Mouse (Mus musculus) heart, postnatal 25 days (tissue): ENCODE measurements around the gene Aldh3b2. TPM values are rescaled to one million over a fixed set of nuclear protein-coding genes. Genes with fewer than 3 reads are reported as not detected.

ENCODE experiments used
- total RNA-seq, 2 experiments: library from RNA; stranded (reverse); gene quantifications; 2 replicates each; pipeline ENCODE4 v1.2.3; 2021

Gene Aldh3b2
- total RNA-seq, 2 experiments from 2014 or later, result 0.14 to 0.23 TPM

Other genes starting within 250 kb of the Aldh3b2 start
- 10 to 100 TPM; 30.4 to 35.6 TPM for gene Kmt5b, start 204.9 kb upstream of the Aldh3b2 start, total RNA-seq
- gene Chka, start 120.6 kb upstream of the Aldh3b2 start, total RNA-seq, result 10 to 100 TPM in 1 of 2 experiments, 1 to 10 TPM in 1; 9.5 to 13.0 TPM
- 1 to 10 TPM; 8.9 to 9.8 TPM for gene Tcirg1, start 65.2 kb upstream of the Aldh3b2 start, total RNA-seq
- gene Ndufs8, start 59.6 kb upstream of the Aldh3b2 start, total RNA-seq, result 100 to 1,000 TPM; 538 TPM
- 1 to 10 TPM; 1.8 TPM for gene Aldh3b1, start 42.5 kb upstream of the Aldh3b2 start, total RNA-seq
- 10 to 100 TPM; 19.0 to 20.3 TPM for gene Unc93b1, start 37.1 kb upstream of the Aldh3b2 start, total RNA-seq
- gene Aldh3b3, start 13.7 kb upstream of the Aldh3b2 start, total RNA-seq, result 1 to 10 TPM in 1 of 2 experiments, under 1 TPM in 1; 0.60 to 1.1 TPM
- gene Acy3, start 14.2 kb downstream of the Aldh3b2 start, total RNA-seq, result 10 to 100 TPM; 20.3 to 21.5 TPM
- not detected for gene Tbx10, start 20.4 kb downstream of the Aldh3b2 start, total RNA-seq
- gene Nudt8, start 28.3 kb downstream of the Aldh3b2 start, total RNA-seq, result 100 to 1,000 TPM; 109 to 118 TPM
- gene Gm49405, start 28.3 kb downstream of the Aldh3b2 start, total RNA-seq, result 1 to 10 TPM; 2.0 to 2.2 TPM
- 100 to 1,000 TPM; 148 to 152 TPM for gene Doc2g, start 31.0 kb downstream of the Aldh3b2 start, total RNA-seq
- 1,000 to 10,000 TPM; 1,136 to 1,167 TPM for gene Ndufv1, start 40.5 kb downstream of the Aldh3b2 start, total RNA-seq
- 100 to 1,000 TPM; 321 to 327 TPM for gene Gstp1, start 65.7 kb downstream of the Aldh3b2 start, total RNA-seq
- gene Gstp2, start 73.7 kb downstream of the Aldh3b2 start, total RNA-seq, result 100 to 1,000 TPM in 1 of 2 experiments, 10 to 100 TPM in 1; 87.8 to 116 TPM
- gene Gstp3, start 87.2 kb downstream of the Aldh3b2 start, total RNA-seq, result not detected
- gene Cabp2, start 109.2 kb downstream of the Aldh3b2 start, total RNA-seq, result not detected
- gene Cdk2ap2, start 124.9 kb downstream of the Aldh3b2 start, total RNA-seq, result 10 to 100 TPM; 36.6 to 45.1 TPM
- gene Pitpnm1, start 127.7 kb downstream of the Aldh3b2 start, total RNA-seq, result 10 to 100 TPM; 20.8 to 22.1 TPM
- gene Aip, start 153.5 kb downstream of the Aldh3b2 start, total RNA-seq, result 10 to 100 TPM; 54.2 to 56.8 TPM
- gene Gpr152, start 167.5 kb downstream of the Aldh3b2 start, total RNA-seq, result not detected
- gene Cabp4, start 171.7 kb downstream of the Aldh3b2 start, total RNA-seq, result under 1 TPM in 1 of 2 experiments, not detected in 1; 0.31 TPM
- 10 to 100 TPM; 53.4 to 57.6 TPM for gene Coro1b, start 176.3 kb downstream of the Aldh3b2 start, total RNA-seq
- gene Ptprcap, start 181.3 kb downstream of the Aldh3b2 start, total RNA-seq, result 1 to 10 TPM in 1 of 2 experiments, under 1 TPM in 1; 0.94 to 1.5 TPM
- gene Rps6kb2, start 191.0 kb downstream of the Aldh3b2 start, total RNA-seq, result 10 to 100 TPM; 16.5 to 16.8 TPM
- 10 to 100 TPM; 33.5 to 34.1 TPM for gene Carns1, start 203.2 kb downstream of the Aldh3b2 start, total RNA-seq
- 1 to 10 TPM; 9.2 to 9.3 TPM for gene Tbc1d10c, start 219.0 kb downstream of the Aldh3b2 start, total RNA-seq
- gene Ppp1ca, start 219.7 kb downstream of the Aldh3b2 start, total RNA-seq, result 100 to 1,000 TPM; 337 TPM
- 1 to 10 TPM; 5.3 to 5.8 TPM for gene Rad9a, start 229.3 kb downstream of the Aldh3b2 start, total RNA-seq
- gene Clcf1, start 241.9 kb downstream of the Aldh3b2 start, total RNA-seq, result 1 to 10 TPM in 1 of 2 experiments, under 1 TPM in 1; 0.94 to 2.0 TPM
- not detected for gene AC109138.7, start 242.0 kb downstream of the Aldh3b2 start, total RNA-seq